Mouse (Mus musculus) right cerebral cortex, postnatal 36 days (tissue): ENCODE measurements around the gene Nt5c3b.

ENCODE experiments used
- DNase-seq, 2 experiments: peaks; one replicate each; pipeline ENCODE4 v3.0.0; 2022; ENCODE audit warnings: low spot score in 2 of 2, mixed read lengths in 1 of 2

Nt5c3b gene

DNA sequence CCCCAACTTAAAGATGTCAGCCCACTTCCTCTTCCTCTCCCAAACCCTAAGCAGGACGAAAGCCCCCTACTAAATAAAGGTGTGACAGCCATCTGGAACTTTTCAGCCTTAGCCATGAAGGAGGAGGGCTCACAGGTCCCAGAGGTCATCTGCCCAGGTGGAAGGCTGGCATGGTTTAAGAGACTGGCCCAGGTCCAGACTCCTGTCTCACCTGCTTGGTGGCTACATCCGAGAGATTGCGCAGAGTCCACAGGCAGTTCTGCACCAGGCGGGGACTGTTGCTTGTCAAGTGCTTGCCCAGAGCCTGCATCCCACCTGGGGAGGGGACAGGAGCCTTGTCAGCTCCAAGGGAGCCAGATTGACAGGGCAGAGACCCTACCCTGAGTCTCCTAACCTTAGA lies 62.3 kb downstream of the Nt5c3b start:
- DNase-seq: no peak

DNA sequence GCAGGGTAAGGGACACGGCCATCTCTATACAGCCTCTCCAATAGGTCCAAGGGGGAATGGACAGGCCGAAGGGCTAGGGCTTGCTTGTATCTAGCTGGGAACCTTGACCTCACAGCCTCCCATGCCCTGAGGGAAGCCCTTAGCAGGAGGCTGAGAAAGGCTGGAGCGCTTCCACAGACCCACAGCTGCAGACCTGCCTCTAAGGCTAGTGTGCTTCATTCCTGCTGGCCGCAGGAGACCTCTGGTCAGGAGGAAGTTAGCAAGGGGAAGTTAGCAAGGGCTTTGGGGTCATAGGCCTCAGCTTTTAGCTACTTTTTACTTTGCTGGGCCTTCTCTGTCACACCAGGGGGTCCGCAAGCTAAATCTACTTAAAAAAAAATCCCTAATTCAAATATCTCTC lies 63.2 kb downstream of the Nt5c3b start:
- DNase-seq: no peak

DNA sequence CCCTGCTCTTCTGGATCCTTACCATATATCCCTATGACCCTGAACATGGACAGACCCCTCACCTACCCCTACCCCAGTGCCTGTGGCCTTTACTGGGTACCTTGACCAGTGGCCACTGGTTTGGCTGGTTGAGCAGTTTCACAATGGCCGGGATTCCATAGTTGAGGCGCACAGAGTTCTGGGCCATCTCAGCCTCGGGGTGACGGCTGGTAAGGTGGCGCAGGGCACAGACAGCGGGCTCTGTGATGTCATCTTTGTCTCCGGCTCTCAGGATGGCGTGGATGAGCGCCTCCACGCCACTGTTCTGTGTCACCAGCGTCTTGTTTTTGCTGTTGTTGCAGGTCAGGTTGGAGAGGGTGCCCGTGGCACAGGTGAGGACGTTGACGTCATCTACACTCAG lies 63.6 kb downstream of the Nt5c3b start:
- no peak for DNase-seq

DNA sequence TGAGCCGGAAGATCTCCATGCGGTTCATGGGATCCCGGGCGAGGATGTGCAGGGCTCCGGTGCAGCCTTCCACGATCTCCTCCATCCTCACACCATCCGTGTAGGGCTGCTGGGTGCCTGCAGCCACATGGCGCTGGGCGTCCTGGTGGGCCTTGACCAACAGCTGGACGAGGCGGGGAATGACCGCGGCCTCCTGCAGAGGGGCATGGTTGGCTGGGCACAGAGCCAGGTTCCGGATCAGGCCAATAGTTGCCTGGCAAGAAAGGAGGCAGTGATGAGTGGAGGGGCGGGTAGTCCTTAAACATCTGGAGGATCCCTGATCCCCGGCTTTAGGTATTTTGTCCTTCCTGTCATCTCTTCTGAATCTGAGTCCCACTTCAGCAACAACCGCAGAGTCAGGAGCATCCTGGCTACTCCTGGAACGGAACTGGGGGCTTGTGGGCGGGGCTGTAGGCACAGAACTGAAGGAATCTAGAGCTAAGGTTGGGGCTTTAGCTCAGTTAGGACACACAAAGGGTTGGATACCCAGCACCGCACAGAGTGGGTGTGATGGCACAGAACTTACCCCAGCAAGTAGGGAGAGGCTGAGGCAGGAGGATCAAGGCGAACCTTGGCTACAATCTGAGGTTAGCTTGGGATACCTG lies 64.7 kb downstream of the Nt5c3b start:
- DNase-seq: no peak

DNA sequence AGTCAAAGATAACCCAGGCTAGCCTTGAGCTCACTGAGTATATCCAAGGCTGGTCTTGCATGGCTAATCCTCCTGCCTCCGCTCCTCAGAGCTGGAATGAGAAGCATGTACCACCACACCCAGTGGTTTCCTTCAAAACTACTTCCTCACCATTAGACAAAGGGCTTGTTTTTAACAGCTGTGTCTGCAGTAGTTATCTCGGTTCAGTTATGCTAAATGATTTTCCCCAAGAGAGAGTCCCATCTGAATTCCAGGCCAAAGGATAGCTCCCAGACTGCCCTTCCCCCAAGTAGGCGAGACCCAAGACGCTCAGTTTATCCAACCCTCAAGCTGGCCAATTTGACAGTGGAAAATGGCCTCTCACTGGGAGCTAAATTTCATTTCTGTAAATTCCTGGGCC lies 65.6 kb downstream of the Nt5c3b start:
- DNase-seq: no peak

DNA sequence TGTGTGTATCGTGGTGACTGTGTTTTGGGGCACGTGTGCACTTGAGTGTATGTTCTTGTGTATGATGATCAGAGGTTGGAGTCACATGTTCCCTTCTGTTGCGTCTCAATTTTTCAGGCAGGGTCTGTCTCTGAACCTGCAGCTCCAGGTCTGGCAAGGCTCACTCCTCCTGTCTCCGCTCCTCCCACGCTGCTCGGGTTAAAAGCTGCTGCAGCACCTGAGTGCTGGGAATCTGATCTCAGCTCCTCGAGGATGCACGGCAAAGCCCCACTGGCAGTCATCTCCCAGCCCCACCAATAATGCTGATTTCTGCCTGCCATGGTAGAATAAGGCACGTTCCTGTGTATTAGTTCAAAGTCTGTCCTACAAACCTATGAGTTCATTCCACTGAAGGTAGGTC lies 66.5 kb downstream of the Nt5c3b start:
- no peak for DNase-seq
